Mouse (Mus musculus): ENCODE results near the gene Mkrn3.

GRCm38 (mm10) chr7:62419105-62419492 lies 840 bp downstream of the Mkrn3 start:
- no peak for TF ChIP-seq CTCF (IDR thresholded peaks at IDR 0.05; ENCODE audit: low read depth, low read length)
- no peak for TF ChIP-seq POLR2A (IDR thresholded peaks at IDR 0.05; ENCODE audit: insufficient read depth, low read length)
- no peak for TF ChIP-seq EP300 (IDR thresholded peaks at IDR 0.05; ENCODE audit: insufficient read depth, low read depth, low read length)

Measured in ES-Bruce4 (cell line).